Mouse (Mus musculus) lung, adult 2 months (tissue): ENCODE measurements at regions not wholly inside any gene's neighbourhood (a gene's known extent, or its start where the extent isn't known, plus 50 kb on each side); places are given as distances from the start of the nearest gene placed in this dataset.
"Not testable (repeated sequence)": the region's sequence is repeated elsewhere in the genome, so short reads cannot be mapped to it uniquely, and the experiment has no call there.

ENCODE experiments used
- DNase-seq: peaks from one replicate; pipeline ENCODE4 v3.0.0; 2022
- H3K4me1 ChIP-seq: fragments of 200-500 bp; 2 replicates; pipeline ENCODE4 v1.6.1; 2011; ENCODE audit warnings: low read length; ENCODE audit not compliant: control insufficient read depth, insufficient read depth
- H3K4me3 ChIP-seq: fragments of 200-500 bp; replicated peaks from 2 replicates; pipeline ENCODE3; 2011; ENCODE audit warnings: low read depth, mild to moderate bottlenecking, control low read depth, low read length; ENCODE audit errors: extremely low read depth
- CTCF ChIP-seq: fragments of 200-500 bp; IDR thresholded peaks from 2 replicates; pipeline ENCODE4 v1.5.1; 2011; ENCODE audit warnings: mild to moderate bottlenecking, low read length, control low read depth; ENCODE audit not compliant: insufficient read depth
- POLR2A ChIP-seq: fragments of 200-500 bp; IDR thresholded peaks from 2 replicates; pipeline ENCODE4 v1.6.1; 2011; ENCODE audit warnings: low read depth, mild to moderate bottlenecking, control low read depth, low read length, borderline replicate concordance; ENCODE audit errors: extremely low read depth
- WGBS: fragments of 180-500 bp; shearing (Covaris S2); methylation state at CpG from one replicate; pipeline ENCODE4 v1.1.7; 2018; 5-methylcytosine and 5-hydroxymethylcytosine counted together

DNA sequence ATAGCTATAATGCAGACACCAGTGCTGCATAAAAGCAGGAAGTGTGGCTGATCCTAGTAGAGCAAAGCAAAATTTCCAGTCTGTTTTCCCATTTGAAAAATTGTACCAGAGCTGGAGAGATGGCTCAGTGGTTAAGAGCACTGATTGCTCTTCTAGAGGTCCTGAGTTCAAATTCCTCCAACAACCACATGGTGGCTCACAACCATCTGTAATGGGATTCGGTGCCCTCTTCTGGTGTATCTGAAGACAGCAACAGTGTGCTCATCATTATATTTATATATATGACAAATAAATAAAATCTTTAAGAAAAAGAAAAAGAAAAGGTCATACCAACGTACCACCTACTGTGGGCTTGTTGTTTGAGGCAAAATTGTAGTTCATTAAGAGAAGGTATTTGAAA lies 144.1 kb upstream of the Rxfp2 start:
- no peak for TF ChIP-seq CTCF
- TF ChIP-seq POLR2A: no peak
- Histone ChIP-seq H3K4me3 (no peak overlapping the region), H3K4me1 (no peaks in the 10 kb centered on the region)
- DNase-seq: no peak
- WGBS: 86% methylated on average over 2 of the region's 2 CpGs

- not testable (repeated sequence) for H3K4me3 ChIP-seq, H3K4me1 ChIP-seq, DNase-seq
These were observed 126.0 kb upstream of the Rxfp2 start for GRCm38 (mm10) chr5:149892453-149892852.

DNA sequence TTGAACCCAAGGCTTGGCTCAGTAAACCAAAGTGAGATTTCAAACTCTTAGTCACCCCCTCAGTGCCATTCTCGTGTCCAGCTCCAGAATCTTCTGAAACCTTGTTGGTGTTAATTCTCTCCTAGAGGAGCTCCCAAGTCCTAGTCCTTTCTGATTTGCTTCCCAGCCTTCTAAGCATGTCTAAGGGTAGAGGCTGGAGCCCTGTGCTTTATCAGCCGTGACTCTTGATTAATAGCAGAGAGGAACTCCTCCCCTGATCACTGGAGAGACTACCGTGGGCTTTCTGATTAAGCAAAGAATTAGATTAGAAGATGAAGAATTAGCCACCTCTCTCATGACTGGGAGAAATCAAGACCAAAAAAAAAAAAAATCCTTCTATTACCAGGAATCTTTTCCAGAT lies 111.5 kb upstream of the Rxfp2 start:
- H3K4me1 ChIP-seq: peaks cover 4% of the 10 kb centered on the region; the same call in 1 of the 2 replicates
- TF ChIP-seq CTCF (no peak), POLR2A (no peak)
- WGBS: 62% methylated on average over 3 of the region's 3 CpGs

DNA sequence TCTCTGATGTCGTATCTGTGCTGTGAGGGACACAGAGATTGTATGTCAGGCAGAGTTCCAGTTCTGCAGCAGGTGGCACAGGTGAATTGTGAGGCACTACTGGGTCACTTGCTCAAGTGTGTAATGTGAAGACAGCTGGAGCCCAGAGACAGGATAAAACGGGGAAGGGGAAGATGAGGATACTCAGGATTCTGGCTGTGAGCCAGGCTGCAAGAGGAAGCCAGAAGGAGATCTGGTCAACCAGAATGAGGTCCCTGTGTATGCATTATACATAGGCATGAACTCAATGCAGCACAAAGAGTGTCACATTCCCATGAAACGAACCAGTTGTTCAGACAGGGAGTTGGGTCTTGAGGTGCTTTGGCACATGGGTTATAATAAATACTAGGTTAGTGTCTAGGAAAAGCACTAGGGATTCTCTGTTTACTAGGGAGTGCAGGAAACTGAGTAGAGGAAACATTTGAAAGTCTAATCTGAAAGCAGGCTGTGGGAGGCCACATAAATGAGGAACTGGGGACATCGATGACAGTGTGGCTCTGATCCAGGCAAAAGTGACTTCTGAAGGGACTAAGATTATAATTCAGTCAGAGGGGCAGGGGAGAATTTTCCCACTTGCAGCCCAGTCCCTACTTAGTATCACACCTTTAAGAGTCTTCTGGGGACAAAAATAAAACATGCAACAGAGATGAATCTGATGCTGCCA lies 109.9 kb upstream of the Rxfp2 start:
- Histone ChIP-seq H3K4me3 (no peak overlapping the region), H3K4me1 (peaks cover 4% of the 10 kb centered on the region; the same call in 1 of the 2 replicates)
- DNase-seq: no peak
- 41% methylated on average over 4 of the region's 4 CpGs for WGBS
- no peak for TF ChIP-seq CTCF
- TF ChIP-seq POLR2A: no peak

More for the DNA sequence above, 111.5 kb upstream of the Rxfp2 start:
- DNase-seq: no peak
- H3K4me3 ChIP-seq: no peak overlapping the region

- 37% methylated on average over 13 of the region's 13 CpGs for WGBS
- DNase-seq: no peak
- no peak for TF ChIP-seq CTCF
- no peak for TF ChIP-seq POLR2A
- no peak overlapping the region for H3K4me3 ChIP-seq
- peaks cover 4% of the 10 kb centered on the region; the same call in 1 of the 2 replicates for H3K4me1 ChIP-seq
These were observed 109.3 kb upstream of the Rxfp2 start for GRCm38 (mm10) chr5:149909108-149909739.

DNA sequence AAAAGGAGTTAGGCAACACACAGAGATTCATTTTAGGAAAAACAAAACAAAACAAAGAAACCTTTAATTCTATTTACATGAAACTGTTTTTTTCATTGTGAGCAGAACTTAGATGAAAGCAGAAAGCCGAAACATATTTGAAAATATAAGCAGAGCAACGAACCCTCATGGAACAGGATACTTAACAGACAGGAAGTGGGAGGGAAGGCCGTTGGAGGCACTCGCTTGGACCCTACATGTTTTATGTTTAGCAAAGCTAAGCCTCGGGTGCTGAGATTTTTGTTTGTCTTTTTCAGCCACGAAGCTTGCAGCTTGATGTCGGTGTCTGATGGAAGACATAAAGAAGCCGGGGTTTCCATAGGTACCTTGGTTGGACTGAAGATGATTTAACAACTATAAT lies 108.5 kb upstream of the Rxfp2 start:
- no peak for TF ChIP-seq POLR2A
- no peak for TF ChIP-seq CTCF
- WGBS: 28% methylated on average over 8 of the region's 8 CpGs
- H3K4me3 ChIP-seq: no peak overlapping the region
- H3K4me1 ChIP-seq: peaks cover 4% of the 10 kb centered on the region; the same call in 1 of the 2 replicates
- DNase-seq: no peak

DNA sequence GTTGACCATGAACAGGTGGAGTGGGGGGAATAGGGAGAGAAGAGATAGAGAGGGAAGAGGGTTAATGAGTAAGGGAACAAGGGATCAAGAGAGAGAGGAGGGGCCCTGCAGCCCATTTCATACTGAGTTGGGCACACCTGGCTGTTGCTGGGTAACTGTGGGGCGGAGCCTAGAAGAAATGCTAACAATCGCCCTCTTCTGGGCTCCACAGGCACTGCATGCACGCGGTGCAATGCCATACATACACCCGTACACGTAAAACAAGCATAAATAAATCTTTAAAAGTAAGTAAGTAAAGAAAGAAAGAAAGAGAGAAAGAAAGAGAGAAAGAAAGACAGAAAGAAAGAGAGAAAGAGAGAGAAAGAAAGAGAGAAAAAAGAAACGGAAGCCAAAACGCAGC lies 106.5 kb upstream of the Rxfp2 start:
- TF ChIP-seq CTCF (no peak), POLR2A (no peak)
- Histone ChIP-seq H3K4me1 (peaks cover 4% of the 10 kb centered on the region), H3K4me3 (no peak overlapping the region)
- no peak for DNase-seq
- 87% methylated on average over 8 of the region's 8 CpGs for WGBS

DNA sequence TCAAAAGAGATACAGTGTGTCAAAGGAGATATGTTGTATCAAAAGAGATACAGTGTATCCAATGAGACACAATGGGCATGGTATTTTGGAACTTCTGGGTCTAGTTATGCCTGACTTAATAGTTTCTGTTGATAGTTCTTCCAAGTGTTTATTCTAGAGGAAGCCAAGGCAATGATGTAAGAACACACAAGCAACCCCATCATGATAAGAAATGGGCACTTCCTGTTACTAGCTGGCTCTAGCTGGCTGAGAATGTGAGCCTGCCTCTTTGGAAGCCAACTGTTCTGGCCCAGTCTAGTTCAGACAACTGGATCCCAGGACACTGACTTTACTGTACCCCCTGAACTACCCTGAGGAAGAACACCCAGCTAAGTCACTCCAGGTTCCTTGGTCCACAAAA lies 102.7 kb upstream of the Rxfp2 start:
- TF ChIP-seq POLR2A: no peak
- no peak for TF ChIP-seq CTCF
- no peaks in the 10 kb centered on the region; the same call in none of the 2 replicates for H3K4me1 ChIP-seq
- no peak for DNase-seq
- no peak overlapping the region for H3K4me3 ChIP-seq

- no peaks in the 10 kb centered on the region; the same call in none of the 2 replicates for H3K4me1 ChIP-seq
These were observed 101.1 kb upstream of the Rxfp2 start for GRCm38 (mm10) chr5:149917374-149917773.

GRCm38 (mm10) chr5:149919097-149919496 lies 99.4 kb upstream of the Rxfp2 start:
- WGBS: 53% methylated on average over 4 of the region's 4 CpGs

More at GRCm38 (mm10) chr5:149917374-149917773, 101.1 kb upstream of the Rxfp2 start:
- no peak for DNase-seq
- TF ChIP-seq CTCF: no peak
- WGBS: 47% methylated on average over 3 of the region's 3 CpGs
- H3K4me3 ChIP-seq: no peak overlapping the region

More at GRCm38 (mm10) chr5:149919097-149919496, 99.4 kb upstream of the Rxfp2 start:
- Histone ChIP-seq H3K4me3 (no peak overlapping the region), H3K4me1 (no peaks in the 10 kb centered on the region; the same call in none of the 2 replicates)
- DNase-seq: no peak
- TF ChIP-seq POLR2A (no peak), CTCF (no peak)
